Mouse (Mus musculus) hindlimb bud, embryonic 11.5 days (tissue): Measurements from ENCODE around the gene Ciita.

Experiments
- DNase-seq: peaks from one replicate; pipeline ENCODE4 v3.0.0-alpha.2; 2012; ENCODE audit warnings: low read depth, low spot score; ENCODE audit errors: extremely low spot score

The Ciita gene

DNA sequence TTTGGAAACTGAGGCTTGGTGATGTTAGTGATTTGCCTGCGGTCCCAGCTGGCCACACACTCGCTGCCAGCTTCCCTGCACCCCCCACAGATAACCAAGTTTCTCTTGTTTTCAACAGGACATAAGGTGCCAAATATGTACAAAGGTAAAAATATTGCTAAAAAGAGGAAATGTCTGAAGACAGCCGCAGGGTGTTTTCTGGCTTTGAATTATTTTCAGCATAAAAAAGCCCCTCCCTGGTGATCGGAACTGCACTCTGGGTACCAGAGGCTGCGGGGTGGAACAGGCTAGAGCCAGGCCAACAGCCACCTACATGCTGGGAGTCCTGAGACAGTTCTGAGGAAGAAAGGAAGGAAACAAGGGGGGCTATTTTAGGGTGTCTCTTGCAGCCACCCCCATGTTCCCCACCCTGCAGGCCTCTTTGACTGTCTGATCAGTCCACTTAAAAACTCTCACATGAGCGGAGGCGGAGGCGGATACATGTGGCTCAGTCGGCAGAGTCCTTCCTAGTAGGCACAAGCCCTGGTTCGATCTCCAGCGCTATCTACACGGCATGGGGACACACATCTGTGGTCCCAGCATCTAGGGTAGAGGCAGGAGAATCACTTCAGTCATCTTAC, 36.2 kb downstream of the Ciita start:
- DNase-seq: no peak

DNA sequence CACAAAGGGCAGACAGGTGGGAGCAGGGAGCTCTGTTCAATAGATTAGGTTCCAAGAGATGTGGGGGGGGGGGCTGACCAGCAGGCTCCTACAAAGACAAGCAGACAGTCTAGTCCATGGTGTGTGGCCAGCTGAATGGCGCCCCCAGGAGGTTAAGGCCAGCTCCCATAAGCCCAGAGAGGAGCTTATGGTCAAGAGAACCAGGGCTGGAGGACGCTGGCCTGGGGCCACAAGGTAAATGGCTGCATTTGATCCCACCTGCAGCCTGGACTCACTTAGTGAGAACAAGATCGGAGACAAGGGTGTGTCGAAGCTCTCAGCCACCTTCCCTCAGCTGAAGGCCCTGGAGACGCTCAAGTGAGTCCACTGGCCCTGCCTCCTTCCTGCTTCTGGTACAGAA, 38.2 kb downstream of the Ciita start:
- no peak for DNase-seq

DNA sequence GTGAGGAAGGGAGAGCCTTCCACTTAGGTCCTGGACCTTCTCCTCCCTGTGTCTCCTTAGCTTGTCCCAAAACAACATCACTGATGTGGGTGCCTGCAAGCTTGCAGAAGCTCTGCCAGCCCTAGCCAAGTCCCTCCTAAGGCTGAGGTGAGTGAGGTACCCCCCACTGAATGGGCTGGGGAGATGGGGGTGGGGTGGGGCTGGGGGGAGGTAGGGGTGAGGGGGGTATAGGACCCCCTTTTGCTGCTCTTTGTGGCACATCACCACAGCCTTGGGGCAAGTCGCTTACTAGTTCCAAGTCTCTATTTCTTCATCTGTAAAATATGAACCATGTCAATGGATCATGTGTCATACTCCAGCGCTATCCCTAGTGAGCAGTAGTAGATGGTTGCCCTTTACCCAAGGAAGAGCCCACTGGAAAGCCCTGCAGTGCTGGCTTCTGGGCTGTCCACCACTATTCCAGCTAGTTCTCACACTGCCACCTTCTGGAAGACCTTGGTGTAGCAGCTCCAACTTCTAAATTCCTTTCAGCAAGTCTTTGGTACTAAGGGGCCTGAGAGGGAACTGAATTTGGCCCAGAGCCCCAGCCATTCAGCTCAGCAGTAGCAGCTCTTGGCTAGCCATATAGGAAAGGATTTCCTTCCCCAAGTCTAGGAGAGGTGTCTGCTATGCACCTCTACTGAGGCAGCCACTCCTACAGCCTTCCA, 41.2 kb downstream of the Ciita start:
- DNase-seq: peak; percentile 83

DNA sequence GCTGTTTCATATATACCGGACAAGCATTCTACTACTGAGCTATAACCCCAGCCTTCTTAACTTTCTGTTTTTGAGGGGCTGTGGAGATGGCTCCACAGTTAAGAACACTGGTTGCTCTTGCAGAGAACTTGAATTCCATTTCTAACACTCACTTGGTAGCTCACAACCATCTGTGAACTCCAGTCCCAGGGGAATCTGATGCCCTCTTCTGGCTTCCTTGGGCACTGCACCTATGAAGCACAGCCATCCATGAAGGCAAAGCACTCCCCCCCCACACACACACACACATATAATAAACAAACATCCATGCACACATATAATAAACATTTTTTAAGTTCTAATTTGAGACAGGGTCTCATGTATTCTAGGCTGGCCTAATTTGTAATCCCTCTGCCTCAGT, 43.0 kb downstream of the Ciita start:
- peak; percentile 44 for DNase-seq

DNA sequence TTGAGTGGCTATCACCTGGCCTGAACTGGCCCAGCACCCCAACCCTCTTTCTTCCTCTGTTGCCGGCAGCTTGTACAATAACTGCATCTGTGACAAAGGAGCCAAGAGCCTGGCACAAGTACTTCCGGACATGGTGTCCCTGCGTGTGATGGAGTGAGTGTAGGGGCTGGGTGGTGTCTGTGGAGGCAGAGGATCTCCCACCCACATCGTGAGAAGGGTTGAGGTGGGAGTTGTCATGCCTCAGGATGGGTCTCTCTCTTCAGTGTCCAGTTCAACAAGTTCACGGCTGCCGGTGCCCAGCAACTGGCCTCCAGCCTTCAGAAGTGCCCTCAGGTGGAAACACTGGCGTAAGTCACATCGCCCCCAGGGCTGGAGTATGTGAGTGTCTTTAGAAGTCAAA, 43.8 kb downstream of the Ciita start:
- DNase-seq: no peak

DNA sequence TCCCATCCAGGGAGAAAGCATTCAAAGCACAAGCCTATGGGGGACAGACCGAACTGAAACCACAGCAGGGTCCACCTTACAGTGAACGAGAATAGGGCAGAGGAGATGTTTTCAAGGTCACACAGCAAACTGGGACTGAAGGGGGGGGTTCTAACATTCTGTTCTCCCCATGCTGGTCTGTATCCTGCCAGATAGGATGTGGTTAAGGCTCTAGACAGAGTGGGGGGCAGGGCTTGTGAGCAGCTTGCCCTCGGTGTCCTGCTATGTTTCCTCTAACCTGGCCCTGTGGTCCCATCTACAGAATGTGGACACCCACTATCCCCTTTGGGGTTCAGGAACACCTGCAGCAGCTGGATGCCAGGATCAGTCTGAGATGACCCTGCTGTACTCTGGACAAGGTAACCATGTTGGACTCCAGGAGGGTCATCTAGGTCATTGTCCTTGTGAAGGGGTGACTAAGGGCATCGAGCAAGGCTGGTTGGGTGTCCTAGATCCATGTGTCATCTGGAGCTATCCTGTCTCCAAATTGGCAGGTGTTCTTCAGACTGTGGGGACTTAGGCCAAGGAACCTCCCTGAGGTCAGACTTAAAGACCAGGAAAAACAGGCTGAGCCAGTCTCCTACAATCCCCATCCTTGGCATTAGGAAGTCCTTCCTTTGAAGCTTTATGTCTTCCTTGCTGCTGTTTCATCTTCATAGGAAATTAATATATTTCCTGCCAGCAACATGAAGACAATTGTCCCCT, 45.2 kb downstream of the Ciita start:
- no peak for DNase-seq

DNA sequence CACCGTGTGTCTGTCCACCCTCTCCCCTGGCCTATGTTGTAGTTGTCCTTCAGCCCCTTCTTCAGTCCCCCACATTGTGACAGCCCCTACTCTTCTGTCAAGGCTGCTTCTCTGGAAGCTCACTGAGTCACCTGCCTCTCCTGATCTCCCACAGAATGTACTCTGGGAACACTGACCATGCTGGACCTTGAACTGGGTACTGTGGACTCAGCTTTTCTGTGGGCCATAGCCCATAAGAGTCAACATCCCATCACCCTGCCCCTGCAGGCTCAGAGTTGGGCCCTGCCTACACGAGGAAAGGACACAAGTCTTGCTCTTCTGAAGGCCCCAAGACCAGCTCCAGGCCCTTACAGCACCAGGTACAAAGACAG, 45.7 kb downstream of the Ciita start:
- DNase-seq: no peak

DNA sequence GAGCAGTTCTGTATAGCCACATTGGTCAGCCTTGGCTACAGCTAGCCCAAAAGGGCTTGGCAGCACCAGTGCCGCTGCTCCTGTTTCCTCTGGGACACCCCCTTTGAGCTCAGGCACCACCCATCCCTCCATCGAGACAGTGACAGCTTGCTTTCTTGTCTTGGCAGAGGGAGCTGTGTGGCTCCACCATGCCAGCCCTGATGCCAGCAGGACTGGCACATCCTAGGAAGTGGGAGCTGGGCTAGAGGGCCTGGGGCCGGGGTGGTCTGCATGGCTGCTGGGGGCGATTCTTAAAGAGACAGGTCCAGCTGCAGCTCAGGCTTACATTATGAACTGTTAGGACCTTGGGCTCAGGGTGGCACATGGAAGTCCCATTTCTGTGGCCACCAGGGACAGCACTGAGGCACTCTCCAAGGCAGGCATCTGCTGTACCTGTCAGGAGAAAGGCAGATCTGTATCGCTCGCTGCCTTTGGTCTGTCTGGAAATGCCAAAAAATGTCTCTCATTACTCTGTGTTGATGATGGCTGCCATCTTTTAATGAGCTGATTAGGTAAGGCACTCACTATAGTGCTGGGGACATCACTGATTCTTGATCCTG, 47.3 kb downstream of the Ciita start:
- DNase-seq: no peak

DNA sequence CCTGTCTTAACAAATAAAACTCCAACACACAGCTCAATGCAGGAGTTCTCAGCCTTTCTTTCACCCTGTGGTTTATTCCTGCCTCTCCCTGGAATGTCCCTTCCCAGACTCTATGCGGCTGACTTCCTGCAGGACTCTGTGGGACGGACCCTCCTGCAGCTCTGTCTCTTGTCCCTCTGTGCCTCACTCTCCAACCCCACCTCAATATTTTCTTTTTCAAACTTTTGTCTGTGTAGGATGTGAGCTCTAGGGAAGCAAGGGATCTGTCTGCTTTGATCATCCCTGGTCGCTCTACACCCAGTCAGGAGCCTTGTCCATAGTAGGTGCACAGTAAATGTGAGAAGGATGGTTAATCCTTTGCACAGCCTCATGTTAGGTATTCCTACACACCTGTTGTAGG, 48.5 kb downstream of the Ciita start:
- DNase-seq: no peak

DNA sequence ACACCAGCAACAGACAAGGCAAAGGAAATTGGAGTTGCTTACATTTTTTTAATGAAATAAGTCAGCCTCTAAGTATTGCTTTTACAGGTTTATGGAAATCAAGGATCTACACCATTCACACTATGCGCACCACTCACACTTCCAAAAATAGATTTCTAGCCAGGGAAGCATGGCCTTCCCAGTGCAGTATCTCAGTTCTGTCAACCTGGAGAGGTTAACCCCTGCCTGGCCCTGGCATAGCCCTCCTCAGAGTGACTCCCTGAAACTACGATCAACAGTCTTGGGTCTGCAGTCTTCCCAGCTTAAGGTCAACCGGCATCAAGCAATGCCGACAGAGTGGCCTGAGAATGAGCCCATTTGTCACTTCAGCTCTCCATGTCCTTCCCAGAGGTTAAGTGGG, 50.3 kb downstream of the Ciita start:
- DNase-seq: no peak

DNA sequence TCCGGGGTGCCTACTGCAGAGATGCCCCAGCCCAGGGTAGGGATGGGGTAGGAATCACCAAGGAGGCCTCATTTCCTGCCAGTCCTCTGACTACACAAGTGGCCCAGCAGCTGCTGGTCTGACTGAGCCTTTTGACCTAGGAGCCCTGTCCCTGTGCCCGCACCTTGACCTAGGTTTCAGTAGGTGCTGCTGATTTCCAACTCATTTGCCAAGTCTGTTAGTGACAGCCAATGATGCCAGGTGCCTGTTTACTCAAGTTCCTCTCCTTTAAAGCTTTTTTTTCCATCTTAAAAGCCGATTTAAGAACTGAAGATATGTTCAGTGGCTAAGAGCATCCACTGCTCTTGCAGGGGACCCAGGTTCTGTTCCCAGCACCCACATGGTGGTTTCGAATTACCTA, 53.9 kb downstream of the Ciita start:
- DNase-seq: no peak

DNA sequence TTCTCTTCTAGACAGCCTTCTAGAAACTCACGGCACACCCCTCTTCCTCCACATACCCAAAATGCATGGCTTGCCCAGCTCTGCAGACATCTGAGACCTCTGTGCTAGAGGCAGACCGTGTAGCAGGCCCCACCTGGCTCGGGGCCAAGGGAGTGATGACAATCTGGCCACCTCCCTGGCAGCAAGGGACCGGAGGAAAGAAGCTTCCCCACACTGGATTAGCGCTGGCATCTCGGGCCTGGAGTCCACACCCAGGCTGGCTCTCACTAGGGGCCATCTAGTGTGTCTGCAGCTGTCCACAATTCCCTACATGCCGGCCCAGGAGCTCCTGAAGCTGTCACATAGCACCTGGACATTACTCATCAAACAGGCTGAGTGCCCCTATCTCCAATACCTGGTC, 54.7 kb downstream of the Ciita start:
- DNase-seq: no peak

DNA sequence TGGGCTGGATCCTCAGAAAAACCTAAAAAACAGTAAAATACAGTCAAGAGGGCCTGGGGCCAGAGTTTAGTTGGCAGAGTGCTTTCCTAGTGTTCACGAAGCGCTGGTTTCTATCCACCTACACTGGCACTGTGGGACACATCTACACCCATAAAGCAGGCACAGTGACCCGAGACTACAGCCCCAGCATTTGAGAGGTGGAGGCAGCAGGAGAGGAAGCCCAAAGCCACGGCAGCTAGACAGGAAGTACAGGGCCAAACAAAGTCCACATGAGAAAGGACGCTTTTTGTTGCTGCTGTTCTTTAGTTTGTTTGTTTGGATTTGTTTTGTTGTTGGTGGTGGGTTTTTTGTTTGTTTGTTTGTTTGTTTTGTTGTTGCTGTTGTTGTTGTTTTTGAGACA, 56.5 kb downstream of the Ciita start:
- no peak for DNase-seq

DNA sequence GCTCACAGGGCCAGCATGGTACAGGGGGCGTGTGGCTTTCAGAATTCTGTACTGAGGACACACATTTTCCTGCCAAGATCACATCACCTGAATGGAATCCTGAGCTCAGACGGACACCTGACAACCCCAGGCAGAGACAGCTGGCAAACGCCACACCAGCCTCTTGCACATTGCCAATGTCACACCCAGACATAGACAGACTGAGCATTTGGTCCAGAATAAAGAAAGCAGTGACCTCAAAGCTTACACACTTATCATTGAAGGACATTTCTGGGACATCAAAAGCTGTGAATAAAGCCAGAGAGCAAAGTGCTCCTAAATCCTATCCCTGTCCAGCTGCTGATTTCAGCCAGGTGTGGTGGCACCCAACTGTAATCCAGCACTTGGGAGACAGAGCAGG, 57.1 kb downstream of the Ciita start:
- no peak for DNase-seq

DNA sequence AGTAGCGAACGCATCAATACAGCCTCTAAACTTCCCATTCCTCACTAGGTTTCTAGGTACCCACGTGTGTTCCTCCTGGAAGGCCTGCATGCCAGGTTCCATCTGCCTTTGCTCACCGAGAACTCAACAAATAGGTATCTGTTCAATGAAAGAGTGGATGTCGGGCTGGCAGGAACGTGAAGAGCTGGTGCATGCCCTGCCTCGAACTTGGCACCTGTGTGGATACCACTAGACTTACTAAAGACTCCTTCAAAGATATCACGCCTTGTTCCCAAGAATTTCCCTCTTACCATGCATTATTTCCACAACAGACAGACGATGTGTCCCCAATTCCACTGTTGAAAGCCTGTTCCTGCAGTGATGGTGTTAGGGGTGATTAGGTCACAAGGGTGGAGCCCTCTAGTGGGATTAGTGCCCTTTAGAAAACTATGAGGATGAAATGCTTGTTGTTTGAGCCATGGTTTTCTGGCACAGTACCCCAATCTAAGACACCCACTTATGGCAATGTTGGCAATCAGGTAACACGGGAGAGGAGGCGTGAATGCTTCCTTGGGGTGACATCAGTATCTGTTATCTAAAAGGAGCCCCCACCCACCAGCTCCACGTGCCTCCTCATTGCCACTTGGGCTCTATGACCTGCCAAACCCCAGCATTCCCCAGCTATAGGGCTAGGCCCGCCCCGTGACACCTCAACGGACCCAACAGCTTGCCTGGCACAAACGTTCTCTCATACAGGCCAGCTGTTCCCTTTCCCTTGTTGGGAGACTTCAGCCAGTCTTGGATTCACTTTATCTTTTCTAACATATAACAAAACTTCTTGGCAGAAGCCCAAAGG, 61.1 kb downstream of the Ciita start:
- no peak for DNase-seq

DNA sequence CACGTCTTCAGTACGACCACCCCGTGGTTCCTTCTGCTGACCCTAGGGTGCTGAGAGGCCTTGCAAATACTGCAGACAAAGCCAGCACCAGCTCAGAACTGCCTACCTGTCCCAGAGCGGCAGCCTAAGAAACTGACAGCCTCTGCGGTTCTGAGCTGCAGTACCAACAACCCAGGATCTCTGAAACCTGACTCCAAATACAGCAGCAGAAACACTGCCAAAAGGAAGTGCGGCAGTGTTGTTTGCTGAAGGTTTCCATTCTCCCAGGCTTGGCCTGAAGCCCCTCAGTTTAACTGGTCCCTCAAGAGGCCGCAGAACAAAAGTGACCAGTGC, 61.7 kb downstream of the Ciita start:
- DNase-seq: no peak

DNA sequence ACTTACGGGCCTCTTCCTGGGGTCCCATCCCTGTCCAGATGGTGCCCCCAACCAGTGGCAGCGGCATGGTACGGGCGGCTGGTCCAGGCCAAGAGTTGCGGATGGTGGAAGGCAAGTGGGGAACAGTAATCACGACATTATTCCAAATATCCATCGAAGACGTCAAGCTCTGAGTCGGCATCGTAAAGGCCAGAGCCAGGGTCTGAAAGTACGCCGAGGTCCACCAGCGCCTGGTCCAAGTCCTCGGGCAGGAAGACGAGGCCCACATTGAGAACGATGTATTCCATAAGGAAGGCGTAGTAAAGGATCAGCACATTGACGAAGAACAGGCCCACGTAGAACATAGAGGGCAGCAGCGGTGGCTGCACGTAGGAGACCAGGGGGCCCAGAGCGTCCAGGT, 62.4 kb downstream of the Ciita start:
- DNase-seq: no peak

DNA sequence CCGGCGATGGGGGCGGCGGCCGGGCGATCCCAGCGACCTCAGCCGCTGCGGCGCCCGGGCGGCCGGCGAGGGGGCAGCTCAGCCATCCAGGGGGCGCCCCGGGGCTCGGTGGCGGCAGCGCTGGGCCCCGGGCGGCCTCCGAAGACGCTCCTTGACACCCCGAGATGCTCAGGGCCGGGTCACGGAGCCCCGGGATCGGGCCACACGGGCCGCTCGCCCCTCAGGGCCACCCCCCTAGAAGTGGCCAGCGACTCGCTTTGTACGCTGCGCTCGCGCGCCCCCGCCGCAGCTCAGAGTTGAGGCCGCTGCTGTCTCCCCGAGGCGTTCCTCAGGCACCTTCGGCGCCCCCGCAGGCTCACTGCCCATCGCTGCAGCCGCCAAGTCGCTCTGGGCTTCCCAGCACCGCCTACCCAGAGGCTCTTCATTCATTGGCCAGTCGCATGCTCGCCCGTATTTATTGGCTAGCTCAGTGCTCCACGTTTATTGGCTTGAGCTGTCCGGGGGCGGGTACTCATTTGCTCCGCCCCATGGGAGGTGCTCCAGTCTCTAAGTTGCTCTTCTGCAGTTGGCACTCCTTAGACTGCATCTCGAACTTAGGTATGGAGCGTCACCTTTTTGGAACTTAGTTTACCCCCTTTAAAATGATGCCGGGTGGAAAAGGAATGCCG, 63.0 kb downstream of the Ciita start, which contains the start of gene Dexi:
Gene Dexi (minus strand): TSS at position 357 of the 668 bp plus-strand sequence.
- peak; percentile 79 for DNase-seq

DNA sequence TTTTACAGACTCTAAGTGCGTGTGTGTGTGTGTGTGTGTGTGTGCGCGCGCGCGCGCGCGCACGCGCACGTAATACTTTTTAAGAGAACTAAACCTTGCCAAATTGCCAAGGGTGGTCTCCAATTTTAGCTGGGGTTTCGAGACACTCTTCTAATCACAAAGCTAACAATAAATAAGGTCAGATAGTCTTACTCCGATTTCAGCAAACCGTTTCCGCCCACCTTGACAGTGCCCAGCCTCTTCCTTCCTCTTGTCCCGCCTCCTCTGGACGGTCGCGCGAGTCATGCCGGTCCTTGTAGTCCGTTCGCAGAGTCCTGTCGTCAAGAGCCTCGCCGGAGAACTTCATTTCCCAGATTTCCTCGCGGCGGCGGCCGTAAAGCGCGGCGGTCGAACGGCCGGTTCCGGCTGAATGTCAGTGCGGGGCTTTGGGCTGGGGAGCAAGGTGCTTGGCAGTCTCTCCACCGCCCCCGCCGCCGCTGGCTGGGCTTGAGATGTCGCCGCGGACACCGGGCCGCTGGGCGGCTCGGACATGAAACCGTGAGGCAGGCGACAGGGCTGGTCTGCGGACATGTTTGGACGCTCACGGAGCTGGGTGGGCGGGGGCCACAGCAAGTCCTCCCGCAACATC, 65.2 kb downstream of the Ciita start, which contains the start of gene Clec16a:
Gene Clec16a (plus strand): TSS at position 345 of the 628 bp plus-strand sequence.
- peak; percentile 81 for DNase-seq

DNA sequence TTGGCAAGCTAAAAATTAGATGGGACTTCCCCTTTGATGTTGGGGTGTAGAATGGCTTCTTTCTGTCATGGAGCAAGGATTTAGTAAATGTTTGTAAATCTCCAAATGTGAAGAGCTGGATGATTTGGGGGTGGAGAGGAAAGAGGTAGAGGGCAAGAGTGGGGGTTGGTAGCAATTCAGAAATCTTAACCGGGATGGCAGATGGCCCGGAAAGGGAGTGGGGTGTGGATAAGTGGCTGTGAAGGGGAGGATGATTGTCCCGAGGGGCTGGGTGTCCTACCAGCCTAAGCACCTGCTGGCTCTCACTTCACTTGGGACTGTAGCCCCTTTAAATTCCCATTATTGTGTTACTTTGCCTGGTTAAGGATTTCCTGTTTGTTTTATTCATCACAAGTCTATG, 67.0 kb downstream of the Ciita start:
- DNase-seq: no peak
